Comparison of ENCODE assay signal across 23 mouse cellular contexts in the genomic region with DNA sequence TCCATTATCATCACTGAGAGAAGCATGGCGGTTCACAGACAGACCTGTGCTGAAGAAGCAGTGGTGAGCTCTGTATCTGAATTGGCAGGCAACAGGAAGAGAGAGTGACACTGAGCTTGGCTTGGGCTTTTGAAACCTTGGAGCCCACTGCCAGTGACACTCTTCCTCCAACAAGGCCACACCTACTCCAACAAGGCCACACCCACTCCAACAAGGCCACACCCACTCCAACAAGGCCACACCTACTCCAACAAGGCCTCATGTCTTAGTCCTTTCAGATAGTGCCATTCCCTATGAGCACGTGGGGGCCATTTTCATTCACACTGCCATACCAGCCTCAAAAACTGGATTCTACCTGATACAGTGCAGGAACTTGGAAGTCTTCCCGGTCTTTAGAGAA. TPM values are rescaled to one million over a fixed set of nuclear protein-coding genes. Genes with fewer than 3 reads are reported as not detected.
"Had no signal": no experiment of that assay in that cellular context is flagged by ENCODE, and none has a peak within 500 bp of the region (broad histone marks: within the 10 kb centered on the region; RNA-seq: fewer than 3 reads in every experiment).

No protein-coding gene starts in this region.

- H3K27ac ChIP-seq: heart, adult 2 months; heart, embryonic 13.5 days; heart, embryonic 15.5 days; hindbrain, embryonic 13.5 days; hindbrain, embryonic 15.5 days; hindbrain, postnatal 0 days; limb, embryonic 13.5 days; limb, embryonic 15.5 days; liver, embryonic 12.5 days; liver, embryonic 14.5 days had no signal

- H3K4me1 ChIP-seq: limb, embryonic 13.5 days had no signal

- H3K4me3 ChIP-seq: heart, adult 2 months; heart, embryonic 13.5 days; heart, embryonic 15.5 days; hindbrain, embryonic 13.5 days; hindbrain, embryonic 15.5 days; limb, embryonic 13.5 days; limb, embryonic 15.5 days; liver, embryonic 12.5 days had no signal

- H3K27me3 ChIP-seq: heart, embryonic 13.5 days; heart, embryonic 15.5 days; hindbrain, embryonic 13.5 days; hindbrain, embryonic 15.5 days; limb, embryonic 13.5 days; limb, embryonic 15.5 days; liver, embryonic 12.5 days had no signal

- H3K9ac ChIP-seq: heart, embryonic 13.5 days; heart, embryonic 15.5 days; hindbrain, embryonic 13.5 days; hindbrain, embryonic 15.5 days; limb, embryonic 13.5 days; limb, embryonic 15.5 days; liver, embryonic 12.5 days; liver, embryonic 14.5 days had no signal

- H3K36me3 ChIP-seq: heart, embryonic 13.5 days; heart, embryonic 15.5 days; hindbrain, embryonic 13.5 days; hindbrain, embryonic 15.5 days; limb, embryonic 13.5 days; limb, embryonic 15.5 days; liver, embryonic 12.5 days had no signal

- H3K4me2 ChIP-seq: heart, embryonic 11.5 days; heart, embryonic 13.5 days; heart, embryonic 15.5 days; hindbrain, embryonic 13.5 days; hindbrain, embryonic 15.5 days; limb, embryonic 13.5 days; limb, embryonic 15.5 days; liver, embryonic 12.5 days had no signal

- DNase-seq: gastrocnemius, postnatal 14 days; gastrocnemius, postnatal 36 days; heart, adult 2 months; heart, postnatal 14 days; heart, postnatal 36 days; kidney, postnatal 10 days; layer of hippocampus, adult 9-11 months; layer of hippocampus, postnatal 36 days; left cerebral cortex, postnatal 4 days had no signal

- ATAC-seq: hindbrain, postnatal 0 days; intestine, embryonic 16.5 days; liver, embryonic 12.5 days had no signal

- H3K9me3 ChIP-seq: heart, embryonic 13.5 days; heart, embryonic 15.5 days; hindbrain, embryonic 13.5 days; hindbrain, embryonic 15.5 days; limb, embryonic 13.5 days; limb, embryonic 15.5 days had no signal

RNA-seq across cellular contexts. Expression of a gene that starts 17.8 kb away (rescaled TPM):
- polyA plus RNA-seq: heart, embryonic 13.5 days; heart, postnatal 0 days; limb, embryonic 11.5 days; liver, adult 2 months; liver, embryonic 12.5 days had no signal
